Mouse (Mus musculus): ENCODE measurements around the gene Abraxas2. TPM values are rescaled to one million over a fixed set of nuclear protein-coding genes. Genes with fewer than 3 reads are reported as not detected.

The Abraxas2 gene
- total RNA-seq, 2 experiments from 2014 or later, result 25.5 to 27.0 TPM

DNA sequence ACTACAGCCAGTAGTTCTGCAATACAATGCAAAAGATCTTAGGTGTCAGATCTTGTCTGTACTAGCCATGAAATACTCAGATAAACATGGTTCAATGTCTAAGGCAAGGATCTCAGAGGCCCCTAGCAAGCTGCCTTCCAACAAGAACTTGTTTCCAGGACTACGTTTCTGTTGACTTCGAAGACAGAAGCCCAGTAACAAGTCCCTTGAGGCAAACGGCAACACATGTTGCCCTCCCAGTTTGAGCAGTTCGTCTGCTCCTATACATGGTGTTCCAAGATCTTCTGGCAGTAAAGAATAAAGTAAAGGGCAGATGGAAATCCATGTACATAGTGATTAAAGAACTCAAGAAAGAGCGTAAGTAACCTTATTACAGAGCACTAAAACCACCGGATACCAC lies 5.7 kb upstream of the Abraxas2 start:
- no peak for DNase-seq (ENCODE audit: extremely low spot score in 1 of 2, low spot score in 1 of 2)

DNA sequence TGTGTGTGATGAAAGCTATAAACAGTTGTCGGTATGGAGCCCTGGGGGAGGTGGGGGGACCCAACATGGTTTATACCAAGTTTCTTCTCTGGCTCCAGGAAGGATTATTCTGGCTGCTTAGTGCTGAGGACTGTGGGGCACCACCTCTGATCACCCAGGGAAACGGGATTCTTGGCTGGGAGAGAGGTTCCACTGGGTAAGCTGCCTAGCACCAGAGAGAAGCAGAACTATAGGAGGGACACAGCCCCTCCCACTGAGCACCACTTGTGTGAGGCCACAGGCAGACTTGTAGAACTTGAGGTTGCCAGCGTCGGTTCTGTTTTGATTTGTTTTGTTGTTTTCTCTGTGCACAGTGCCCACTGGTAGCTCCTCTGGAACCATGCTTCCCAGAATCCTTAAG lies 5.1 kb upstream of the Abraxas2 start:
- no peak for DNase-seq (ENCODE audit: extremely low spot score in 1 of 2, low spot score in 1 of 2)

DNA sequence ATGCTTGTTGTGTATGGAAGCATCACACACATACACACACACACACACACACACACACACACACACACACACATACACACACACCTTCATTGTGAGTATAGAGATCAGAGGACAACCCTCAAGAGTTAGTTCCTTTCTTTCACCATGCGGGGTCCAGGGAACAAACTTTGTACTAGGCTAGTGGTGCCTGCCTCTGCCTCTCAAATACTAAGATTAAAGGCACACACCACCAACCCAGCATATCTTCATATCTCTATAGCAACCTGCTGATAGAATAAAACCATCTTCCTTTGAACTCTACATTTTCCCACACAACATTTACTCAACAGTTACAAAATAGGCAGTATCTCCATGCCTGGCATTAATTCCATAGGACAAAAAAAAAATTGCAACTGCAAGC lies 2.9 kb upstream of the Abraxas2 start:
- DNase-seq (ENCODE audit: extremely low spot score in 1 of 2, low spot score in 1 of 2), result no peak

DNA sequence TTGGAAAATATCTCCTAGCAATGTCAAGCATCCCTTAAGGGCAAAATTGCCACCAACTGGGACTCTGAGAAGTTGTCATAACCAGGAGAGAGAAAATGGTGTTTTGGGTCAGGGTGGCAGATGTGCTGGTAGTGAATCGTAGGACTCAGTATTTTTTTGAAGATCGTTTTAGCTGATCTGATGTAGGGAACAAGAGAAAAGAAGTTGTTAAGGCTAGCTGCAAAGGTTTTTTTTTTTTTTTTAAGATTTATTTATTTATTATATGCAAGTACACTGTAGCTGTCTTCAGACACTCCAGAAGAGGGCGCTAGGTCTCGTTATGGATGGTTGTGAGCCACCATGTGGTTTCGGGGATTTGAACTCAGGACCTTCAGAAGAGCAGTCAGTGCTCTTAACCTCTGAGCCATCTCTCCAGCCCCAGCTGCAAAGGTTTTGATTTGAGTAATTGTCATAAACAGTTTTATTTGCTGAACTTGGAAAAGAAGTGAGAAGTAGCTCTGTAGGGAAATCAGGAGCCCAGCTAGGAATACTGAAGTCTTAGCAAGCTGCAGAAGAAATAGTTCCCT lies 899 bp upstream of the Abraxas2 start:
- DNase-seq (ENCODE audit: extremely low spot score in 1 of 2, low spot score in 1 of 2), result no peak

DNA sequence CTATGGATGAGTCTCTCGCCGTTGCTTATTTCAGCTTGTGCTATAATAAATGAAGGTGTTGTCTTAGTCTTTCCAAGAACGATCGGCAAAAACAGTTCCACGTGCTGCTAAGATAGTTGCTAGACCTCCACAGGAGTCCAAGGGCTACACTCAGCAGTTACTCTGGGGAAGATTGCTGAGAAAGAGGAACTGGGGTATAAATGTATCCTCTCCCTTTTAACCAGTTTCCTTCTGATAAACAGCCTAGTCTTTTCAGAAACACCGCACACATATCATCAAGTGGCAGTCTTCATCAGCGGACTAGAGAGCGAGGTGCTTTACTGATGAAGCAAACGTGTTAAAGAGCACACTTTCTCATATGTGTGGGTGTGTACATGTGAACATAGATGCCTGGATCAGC lies 7.3 kb downstream of the Abraxas2 start:
- no peak for DNase-seq (ENCODE audit: extremely low spot score in 1 of 2, low spot score in 1 of 2)

DNA sequence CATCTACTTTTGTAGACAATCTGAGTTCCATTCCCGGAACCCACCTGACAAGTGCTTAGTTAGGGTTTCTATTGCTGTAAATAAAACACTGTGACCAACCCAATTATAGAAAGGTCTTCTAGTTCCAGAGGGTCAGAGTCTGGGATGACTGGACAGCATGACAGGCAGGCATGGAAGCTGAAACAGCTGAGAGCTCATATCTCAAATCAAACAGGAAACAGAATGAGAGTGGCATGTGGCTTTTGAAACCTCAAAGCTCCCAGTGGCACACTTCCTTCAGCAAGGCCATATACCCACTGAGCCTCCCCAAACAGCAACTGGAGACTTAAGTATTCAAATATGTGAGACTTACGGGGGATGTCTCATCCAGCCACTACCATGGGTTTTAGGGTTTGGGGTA lies 14.0 kb downstream of the Abraxas2 start:
- DNase-seq (ENCODE audit: extremely low spot score in 1 of 2, low spot score in 1 of 2), result no peak

DNA sequence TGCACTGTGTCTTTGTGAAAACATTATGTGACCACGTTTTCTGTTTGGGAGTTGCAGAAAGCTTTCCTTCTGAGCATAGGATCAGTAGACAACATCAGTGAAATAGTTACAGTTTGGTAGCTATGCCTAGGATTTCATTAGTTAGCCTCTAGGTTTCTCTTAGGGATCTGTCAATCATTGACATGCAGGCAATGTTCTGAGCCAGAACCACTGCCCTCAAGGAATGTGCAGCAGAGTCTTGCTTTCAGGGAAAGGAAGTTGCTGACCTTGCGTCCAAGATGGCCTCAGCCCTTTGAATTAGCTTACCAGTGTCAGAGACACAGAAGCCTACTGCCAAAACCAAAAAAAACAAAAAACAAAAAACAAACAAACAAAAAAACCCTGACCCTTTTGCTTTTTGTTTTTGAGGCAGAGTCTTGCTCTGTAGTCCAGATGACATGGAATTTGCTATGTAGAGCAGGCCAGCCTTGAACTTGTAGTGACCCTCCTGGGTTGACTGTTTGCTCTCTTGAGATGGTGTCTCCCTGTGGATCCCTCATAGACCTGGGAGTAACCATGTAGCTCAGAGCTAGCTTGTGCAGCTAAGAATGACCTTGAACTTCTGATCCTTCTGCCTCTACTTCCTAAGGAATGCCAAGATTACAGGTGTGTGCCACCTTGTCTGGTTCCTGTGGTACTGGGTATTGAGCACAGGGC lies 16.5 kb downstream of the Abraxas2 start:
- no peak for DNase-seq (ENCODE audit: extremely low spot score in 1 of 2, low spot score in 1 of 2)

DNA sequence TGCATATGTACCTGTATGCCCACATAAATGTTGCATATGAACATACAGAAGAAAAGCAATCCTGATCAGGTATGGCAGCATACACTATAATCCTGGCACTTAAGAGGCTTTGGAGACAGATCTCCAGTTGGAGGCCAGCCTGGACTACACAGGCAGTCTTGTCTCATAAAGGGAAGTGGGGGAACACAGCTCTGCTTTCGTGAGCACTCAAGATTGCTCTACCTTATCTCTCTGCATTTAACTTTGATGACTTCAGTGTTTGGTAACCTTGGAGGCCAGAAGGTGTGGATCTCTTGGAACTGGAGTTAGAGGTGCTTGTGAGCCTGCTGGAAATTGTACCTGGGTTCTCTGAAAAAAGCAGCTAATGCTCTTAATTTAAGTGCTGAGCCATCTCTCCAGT lies 21.3 kb downstream of the Abraxas2 start:
- DNase-seq (ENCODE audit: extremely low spot score in 1 of 2, low spot score in 1 of 2), result no peak

DNA sequence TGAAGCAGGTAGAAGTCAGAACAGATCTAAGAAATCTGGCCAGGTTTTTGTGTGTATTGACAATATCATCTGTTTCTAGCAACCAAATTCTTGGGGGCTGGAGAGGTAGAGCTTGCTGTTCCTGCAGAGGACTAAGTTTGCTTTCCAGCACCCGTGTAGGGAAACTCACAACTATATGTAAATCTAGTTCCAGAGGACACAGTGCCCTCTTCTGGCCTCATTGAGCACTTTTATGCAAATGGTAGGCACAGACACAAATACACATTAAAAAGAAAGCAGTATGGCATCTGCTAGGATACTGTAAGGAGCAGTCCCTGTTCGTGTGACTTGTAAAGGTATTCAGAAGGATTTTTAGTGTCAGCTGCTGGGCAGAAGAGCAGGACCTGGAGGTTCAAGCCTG lies 23.3 kb downstream of the Abraxas2 start:
- DNase-seq (ENCODE audit: extremely low spot score in 1 of 2, low spot score in 1 of 2), result no peak

DNA sequence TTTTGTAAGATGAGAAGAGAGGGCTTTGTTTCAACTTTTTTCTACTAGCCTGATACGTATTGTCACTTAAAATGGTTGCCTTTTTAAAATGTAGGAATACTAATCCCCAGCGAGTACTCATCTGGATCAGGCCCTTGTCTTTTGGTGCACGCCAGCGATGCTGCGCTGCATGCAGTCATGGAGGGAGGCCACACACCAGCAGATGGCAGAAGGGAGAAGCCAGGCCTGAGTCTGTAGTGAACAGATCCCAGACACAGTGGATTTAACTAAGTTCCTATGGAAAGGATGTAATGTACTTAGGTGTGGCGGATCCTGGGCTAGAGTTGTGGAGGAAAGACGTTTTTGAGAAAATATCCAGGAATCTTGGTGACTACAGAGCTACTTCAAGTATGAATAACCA lies 25.0 kb downstream of the Abraxas2 start:
- peak in 1 of 2 experiments; percentile 19 for DNase-seq (ENCODE audit: extremely low spot score in 1 of 2, low spot score in 1 of 2)

DNA sequence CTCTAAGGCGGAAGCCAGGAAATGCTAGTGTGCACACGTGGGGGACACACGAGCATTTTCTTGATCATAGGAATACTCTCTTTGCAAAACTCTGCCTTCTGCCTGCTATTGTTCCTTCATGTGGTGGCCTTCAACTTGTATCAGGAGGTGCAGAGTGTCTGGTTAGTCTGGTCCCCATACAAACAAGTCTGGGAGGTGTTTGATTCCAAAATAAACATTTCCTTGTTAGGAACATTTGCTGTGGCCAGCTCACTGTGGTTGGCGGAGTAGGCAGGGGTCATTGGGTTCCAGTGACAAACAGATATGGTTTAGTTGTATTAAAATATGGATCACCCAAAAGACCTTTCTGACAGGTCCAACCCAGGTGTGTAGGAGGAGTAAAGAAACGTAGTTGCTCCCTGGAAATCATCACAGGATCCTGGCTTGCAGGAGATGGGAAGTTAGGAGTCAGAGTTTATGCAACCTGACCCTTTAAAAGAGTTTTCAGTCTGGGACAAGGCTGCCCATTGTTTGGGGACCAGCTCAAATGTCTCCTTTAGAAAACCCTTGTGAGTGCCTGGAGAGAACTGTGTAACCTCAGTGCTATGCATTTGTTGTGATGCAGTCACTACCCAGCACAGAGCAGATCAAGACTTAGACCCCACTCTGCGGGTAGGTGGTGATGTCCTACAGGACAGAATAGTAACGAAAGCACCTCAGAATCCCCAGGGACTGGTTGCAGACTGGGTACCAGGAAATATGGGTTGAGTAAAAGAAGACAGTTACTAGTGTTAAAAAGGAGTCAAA lies 28.2 kb downstream of the Abraxas2 start:
- DNase-seq (ENCODE audit: extremely low spot score in 1 of 2, low spot score in 1 of 2), result no peak

DNA sequence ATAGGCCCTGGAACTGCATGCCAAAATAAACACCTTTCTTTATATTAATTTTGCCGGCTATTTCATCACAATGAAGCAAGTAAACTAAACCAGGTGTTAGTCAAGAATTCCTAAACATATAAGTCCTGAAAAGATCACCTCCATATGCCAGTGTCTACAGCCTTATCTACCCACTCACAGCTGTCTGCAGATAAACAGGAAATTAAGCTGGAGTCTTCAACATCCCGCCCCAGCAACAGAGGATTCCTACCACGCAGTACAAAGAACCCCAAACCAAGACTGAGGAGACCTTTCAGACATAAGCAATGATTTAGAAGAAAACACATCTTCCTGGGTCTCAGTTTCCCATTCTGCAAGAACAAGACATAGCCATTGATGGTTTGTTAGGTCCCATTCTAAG lies 29.0 kb downstream of the Abraxas2 start:
- DNase-seq (ENCODE audit: extremely low spot score in 1 of 2, low spot score in 1 of 2), result no peak

DNA sequence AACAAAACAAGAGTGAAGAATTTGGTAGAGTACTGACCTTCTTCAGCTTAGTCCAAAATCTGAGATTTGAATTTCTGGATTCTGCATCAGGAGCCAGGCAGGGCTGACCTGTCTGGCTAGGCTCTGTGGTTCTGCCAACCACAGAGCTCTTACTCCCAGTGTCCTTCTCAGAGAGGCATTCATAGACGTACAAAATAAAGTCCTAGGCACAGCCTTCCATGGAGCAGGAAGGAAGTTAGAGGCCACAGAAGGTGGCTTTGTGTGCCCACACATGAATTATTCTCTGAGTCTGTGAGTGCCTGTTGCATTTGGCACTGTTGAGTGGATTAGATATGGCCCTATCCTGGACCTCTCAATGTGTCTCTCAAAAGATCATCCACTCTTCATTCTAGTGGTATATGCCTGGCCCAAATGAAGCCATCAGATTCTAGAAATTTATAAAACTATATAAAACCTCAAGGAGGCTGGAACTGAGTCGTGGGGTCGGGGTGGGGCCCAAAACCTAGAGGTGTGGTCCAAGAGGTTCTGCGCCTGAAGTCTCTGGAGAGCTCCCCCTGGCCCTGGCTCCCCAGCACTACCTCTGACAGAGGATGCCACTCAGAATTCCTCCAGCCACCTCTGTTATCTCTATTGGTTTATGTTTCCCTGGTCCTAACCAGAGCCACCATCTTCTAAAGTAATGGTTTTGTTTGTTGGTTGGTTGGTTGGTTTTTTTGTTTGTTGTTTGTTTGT lies 29.7 kb downstream of the Abraxas2 start:
- DNase-seq (ENCODE audit: extremely low spot score in 1 of 2, low spot score in 1 of 2), result no peak

DNA sequence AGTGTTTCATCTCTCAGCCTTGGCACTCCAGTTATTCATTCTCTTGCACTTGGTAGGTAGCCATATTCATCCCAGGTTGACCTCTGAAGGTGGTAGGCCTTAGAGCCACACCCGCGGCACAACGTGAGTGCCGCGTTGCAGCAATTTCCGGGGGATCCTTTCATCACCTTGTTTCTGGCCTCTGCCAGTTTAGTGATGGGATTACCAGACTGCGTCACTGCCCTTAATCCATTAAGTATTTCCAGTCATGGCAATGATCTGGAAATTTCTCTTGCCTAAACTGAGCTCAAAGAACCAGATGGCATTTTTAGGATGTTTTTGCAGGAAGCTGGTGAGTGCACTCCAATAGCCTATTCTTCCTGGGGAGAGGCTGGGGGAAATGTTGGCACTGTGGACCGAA lies 30.7 kb downstream of the Abraxas2 start:
- DNase-seq (ENCODE audit: extremely low spot score in 1 of 2, low spot score in 1 of 2), result no peak

DNA sequence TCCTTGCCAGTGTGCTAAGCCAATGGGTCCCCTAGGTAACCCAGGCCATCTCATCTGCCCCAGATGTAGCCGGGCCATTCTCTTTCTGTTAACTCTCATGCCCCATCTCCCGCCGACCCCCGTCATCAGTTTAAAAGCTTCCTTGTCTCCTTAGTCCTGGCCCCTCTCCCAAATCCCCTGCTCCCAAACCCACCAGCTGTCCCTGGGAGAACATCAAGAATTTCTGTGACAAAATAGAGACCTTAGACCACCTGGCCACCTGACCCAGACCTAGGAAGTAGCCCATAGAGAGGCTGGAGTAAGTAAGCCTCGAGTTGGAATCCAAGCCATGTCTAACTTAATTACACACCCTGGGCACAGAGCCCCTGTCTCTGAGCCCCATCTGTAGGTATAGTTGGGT lies 31.2 kb downstream of the Abraxas2 start:
- DNase-seq (ENCODE audit: extremely low spot score in 1 of 2, low spot score in 1 of 2), result no peak

DNA sequence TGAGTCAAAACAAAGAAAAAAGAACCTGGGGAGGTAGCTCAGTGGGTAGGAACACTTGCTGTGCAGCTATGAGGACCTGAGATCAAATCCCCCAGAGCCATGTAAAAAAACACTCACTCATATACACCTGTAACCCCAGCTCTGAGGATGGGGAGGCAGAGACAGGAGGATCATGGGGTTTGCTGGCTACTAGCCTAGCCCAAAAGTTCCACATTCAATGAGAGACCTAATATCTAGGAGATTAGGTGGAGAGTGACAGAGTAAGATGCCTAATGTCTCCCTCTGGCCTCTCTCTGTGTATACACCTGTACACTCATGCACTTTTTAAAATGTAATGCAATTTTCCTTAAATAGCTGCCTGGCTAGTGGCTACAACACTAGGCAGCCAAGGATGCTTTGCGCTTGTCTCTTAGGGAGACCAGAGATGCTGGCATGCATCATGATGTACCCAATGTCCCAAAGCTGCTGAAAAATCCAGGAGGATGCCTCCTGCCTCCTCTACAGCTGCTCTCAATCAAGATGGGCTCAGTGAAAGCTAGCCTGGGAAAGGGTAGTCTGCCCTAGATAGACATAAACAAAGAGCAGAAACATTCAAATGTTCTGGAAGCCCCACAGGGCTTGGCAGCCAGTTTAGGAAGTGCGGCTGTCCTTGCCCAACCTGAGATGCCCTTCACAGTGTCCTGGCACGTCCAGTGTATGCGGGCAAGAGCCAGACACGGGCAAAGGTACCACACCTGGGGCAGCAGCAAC lies 32.7 kb downstream of the Abraxas2 start:
- no peak for DNase-seq (ENCODE audit: extremely low spot score in 1 of 2, low spot score in 1 of 2)

DNA sequence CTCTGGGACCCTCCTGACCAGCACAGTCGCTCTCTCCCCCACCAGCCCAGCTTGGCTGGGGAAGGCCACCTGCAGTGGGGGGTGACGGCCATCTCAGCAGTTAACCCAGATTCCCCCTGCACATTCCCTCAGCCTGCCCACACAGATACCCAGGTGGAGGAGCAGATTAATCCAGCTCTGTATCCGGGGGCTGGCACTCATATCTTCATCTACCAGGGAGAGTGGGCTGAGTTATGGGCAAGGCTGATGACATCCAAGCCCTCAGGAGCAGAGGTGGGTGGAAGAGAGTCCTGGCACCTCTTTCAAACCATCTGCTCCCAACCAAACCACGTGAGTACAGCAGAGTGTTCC lies 33.3 kb downstream of the Abraxas2 start:
- DNase-seq (ENCODE audit: extremely low spot score in 1 of 2, low spot score in 1 of 2), result no peak

DNA sequence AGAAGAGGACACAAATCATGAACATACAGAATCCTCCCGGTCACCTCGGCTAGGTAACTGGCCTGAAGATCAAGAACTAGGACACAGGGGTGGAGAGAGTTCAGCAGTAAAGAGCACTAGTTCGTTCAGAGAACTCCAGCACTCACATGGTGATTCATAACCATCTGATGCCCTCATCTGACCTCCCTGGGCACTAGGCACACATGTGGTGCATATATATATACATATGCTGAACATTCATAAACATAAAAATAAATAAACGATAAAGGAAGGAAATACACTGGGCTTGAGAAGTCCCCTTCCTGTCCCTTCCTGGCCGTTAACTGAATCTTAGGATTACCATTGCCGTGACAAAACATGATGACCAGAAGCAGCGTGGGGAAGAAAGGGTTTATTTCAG lies 33.8 kb downstream of the Abraxas2 start:
- DNase-seq (ENCODE audit: extremely low spot score in 1 of 2, low spot score in 1 of 2), result no peak

DNA sequence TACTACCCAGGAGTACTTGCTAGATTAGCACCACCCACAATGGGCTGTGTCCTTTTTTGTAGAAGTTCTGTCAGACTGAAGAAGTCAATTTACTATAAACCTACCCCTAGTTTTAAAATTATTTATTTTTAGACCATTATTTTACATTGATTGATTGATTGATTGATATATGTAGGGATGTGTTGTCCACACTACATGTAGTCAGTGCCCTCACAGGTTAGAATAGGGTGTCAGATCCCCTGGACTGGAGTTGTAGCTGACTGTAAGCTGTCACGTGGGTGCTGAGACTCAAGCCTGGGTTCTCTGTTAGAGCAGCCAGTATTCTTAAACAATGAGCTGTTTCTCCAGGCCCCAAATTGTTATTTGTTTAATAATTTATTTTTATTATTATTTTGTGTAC lies 34.3 kb downstream of the Abraxas2 start:
- DNase-seq (ENCODE audit: extremely low spot score in 1 of 2, low spot score in 1 of 2), result no peak

DNA sequence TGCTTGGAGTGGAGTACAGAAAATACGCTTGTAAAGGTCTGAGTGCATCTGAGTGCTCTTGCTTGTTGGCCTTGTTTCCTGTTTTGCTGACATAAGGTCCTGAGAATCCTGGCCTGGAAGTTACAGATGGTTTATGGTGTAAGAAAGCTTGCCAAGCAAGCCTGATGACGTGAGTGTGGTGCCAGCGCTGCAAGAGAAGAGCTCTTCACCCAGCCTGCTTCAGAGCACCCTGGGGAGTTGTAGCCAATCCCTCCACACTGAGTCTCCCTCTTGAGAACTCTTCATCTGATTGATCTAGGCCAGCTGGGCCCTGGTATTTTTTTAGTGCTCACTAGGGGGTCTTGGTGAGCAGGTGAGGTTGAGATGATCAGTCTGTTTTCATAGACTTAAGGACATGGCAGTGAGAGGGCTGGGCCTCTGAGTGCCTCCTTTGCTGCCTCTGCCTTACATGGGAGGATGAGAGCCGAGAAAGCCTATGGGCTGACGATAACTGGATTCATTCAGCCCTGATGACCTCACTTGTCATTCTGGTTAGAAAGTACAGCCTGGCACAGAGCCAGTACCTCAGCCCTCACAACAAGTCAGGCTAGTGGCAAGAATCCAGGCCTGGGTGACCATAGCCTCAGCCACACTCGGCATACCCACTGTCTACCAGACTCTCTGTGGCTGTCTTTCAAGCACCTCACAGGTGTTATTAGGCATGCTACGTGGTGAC lies 36.0 kb downstream of the Abraxas2 start:
- no peak for DNase-seq (ENCODE audit: extremely low spot score in 1 of 2, low spot score in 1 of 2)
